Mouse (Mus musculus): ENCODE results near the gene Plekhh2.

The Plekhh2 gene

GRCm38 (mm10) chr17:84511682-84512515 is at the start of gene Plekhh2:
Plekhh2 (plus strand) TSS chr17:84511895.
- DNase-seq (ENCODE audit: extremely low spot score, low spot score) = peak; percentile 86

- peak; percentile 99 for DNase-seq (ENCODE audit: extremely low spot score, low spot score)
These were observed 45.7 kb upstream of the Plekhh2 start, which contains the start of gene Thada for GRCm38 (mm10) chr17:84465753-84466608. Thada (minus strand) TSS chr17:84466205.

GRCm38 (mm10) chr17:84474312-84474711 is 37.4 kb upstream of the Plekhh2 start:
- no peak for DNase-seq (ENCODE audit: extremely low spot score, low spot score)

GRCm38 (mm10) chr17:84477176-84477575 is 34.5 kb upstream of the Plekhh2 start:
- no peak for DNase-seq (ENCODE audit: extremely low spot score, low spot score)

- no peak for DNase-seq (ENCODE audit: extremely low spot score, low spot score)
These were observed 33.4 kb upstream of the Plekhh2 start for GRCm38 (mm10) chr17:84478276-84478675.

- DNase-seq (ENCODE audit: extremely low spot score, low spot score) = peak; percentile 27
These were observed 31.0 kb upstream of the Plekhh2 start for GRCm38 (mm10) chr17:84480464-84481355.

- DNase-seq (ENCODE audit: extremely low spot score, low spot score) = no peak
These were observed 28.9 kb upstream of the Plekhh2 start for GRCm38 (mm10) chr17:84482831-84483230.

GRCm38 (mm10) chr17:84483673-84484320 is 27.9 kb upstream of the Plekhh2 start:
- DNase-seq (ENCODE audit: extremely low spot score, low spot score) = no peak

- DNase-seq (ENCODE audit: extremely low spot score, low spot score) = no peak
These were observed 24.3 kb upstream of the Plekhh2 start for GRCm38 (mm10) chr17:84487415-84487814.

GRCm38 (mm10) chr17:84492255-84492880 is 19.3 kb upstream of the Plekhh2 start:
- peak; percentile 31 for DNase-seq (ENCODE audit: extremely low spot score, low spot score)

- no peak for DNase-seq (ENCODE audit: extremely low spot score, low spot score)
These were observed 14.7 kb upstream of the Plekhh2 start for GRCm38 (mm10) chr17:84497026-84497425.

GRCm38 (mm10) chr17:84497559-84497958 is 14.1 kb upstream of the Plekhh2 start:
- DNase-seq (ENCODE audit: extremely low spot score, low spot score) = no peak

GRCm38 (mm10) chr17:84497972-84498604 is 13.6 kb upstream of the Plekhh2 start:
- no peak for DNase-seq (ENCODE audit: extremely low spot score, low spot score)

GRCm38 (mm10) chr17:84498639-84499038 is 13.1 kb upstream of the Plekhh2 start:
- no peak for DNase-seq (ENCODE audit: extremely low spot score, low spot score)

GRCm38 (mm10) chr17:84502341-84502740 is 9.4 kb upstream of the Plekhh2 start:
- DNase-seq (ENCODE audit: extremely low spot score, low spot score) = no peak

GRCm38 (mm10) chr17:84505922-84506321 is 5.8 kb upstream of the Plekhh2 start:
- DNase-seq (ENCODE audit: extremely low spot score, low spot score) = no peak

GRCm38 (mm10) chr17:84508736-84509135 is 3.0 kb upstream of the Plekhh2 start:
- no peak for DNase-seq (ENCODE audit: extremely low spot score, low spot score)

- DNase-seq (ENCODE audit: extremely low spot score, low spot score) = no peak
These were observed 2.5 kb upstream of the Plekhh2 start for GRCm38 (mm10) chr17:84509176-84509575.

- no peak for DNase-seq (ENCODE audit: extremely low spot score, low spot score)
These were observed 1.3 kb upstream of the Plekhh2 start for GRCm38 (mm10) chr17:84510355-84510754.

All from neural tube, embryonic 10.5 days (tissue).